Mouse (Mus musculus): Measurements from ENCODE around the gene Sorcs2.

DNA sequence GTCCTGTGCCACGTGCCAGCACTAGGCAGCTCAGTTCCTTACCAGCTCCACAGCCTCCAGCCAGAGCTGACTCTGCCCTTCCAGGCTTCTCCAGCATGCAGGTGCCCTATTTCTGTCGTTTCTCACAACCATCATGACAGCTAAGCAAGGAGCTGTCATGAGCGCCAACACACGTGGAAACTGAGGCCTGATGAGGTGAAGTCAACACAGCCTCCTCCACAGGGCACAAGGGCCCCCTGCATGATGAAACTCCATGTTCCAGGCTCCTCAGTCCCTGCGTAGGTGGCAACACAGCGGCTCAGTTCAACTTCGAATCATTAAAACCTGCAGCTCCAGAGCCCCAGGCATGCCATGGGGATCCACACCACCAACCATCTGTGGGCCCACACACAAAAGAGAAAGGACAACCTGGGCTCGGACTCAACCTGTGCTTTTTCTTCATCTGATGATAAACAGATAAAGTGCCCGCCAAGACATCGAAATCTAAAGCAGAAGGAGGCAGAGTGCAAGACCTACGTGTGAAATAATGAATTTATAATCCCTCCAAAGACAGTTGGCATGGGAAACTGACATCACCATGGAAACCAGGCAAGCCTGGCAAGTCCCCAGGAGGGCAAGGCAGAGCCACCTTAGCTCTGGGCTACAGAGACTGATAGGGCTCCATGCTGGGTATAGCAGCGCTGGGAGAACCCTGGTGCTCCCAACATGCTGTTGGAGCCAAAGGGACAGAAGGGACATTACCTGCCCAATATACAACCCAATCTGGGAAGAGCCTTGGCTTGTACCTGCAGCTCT lies 139.4 kb downstream of the Sorcs2 start:
- TF ChIP-seq CTCF (IDR thresholded peaks at IDR 0.05; ENCODE audit: control insufficient read depth, insufficient read depth, low read length): no peak
- no peak for TF ChIP-seq POLR2A (IDR thresholded peaks at IDR 0.05; ENCODE audit: borderline replicate concordance, control insufficient read depth, low read depth, low read length)
